Mouse (Mus musculus) adrenal gland, postnatal 10 days (tissue): ENCODE data around the gene Snai3. TPM values are rescaled to one million over a fixed set of nuclear protein-coding genes. Genes with fewer than 3 reads are reported as not detected.

Source experiments
- DNase-seq: peaks from one replicate; pipeline ENCODE4 v3.0.0; 2021; ENCODE audit warnings: mixed read lengths
- microRNA-seq: library from miRNA; unstranded; fragments of <30 nt; microRNA quantifications from one replicate; pipeline ENCODE4 v1.2.0, GENCODE M21; 2021
- total RNA-seq, 2 experiments: library from RNA; stranded (reverse); gene quantifications; 2 replicates each; pipeline ENCODE4 v1.2.3; 2021

The Snai3 gene
- total RNA-seq, 2 experiments from 2014 or later, result 0.27 to 1.5 TPM

GRCm38 (mm10) chr8:122430058-122430636 lies 30.4 kb downstream of the Snai3 start:
- no peak for DNase-seq

- no peak for DNase-seq
These were observed 32.4 kb downstream of the Snai3 start for GRCm38 (mm10) chr8:122428163-122428562.

GRCm38 (mm10) chr8:122427607-122428006 lies 32.9 kb downstream of the Snai3 start:
- DNase-seq, result no peak

- DNase-seq, result no peak
These were observed 34.4 kb downstream of the Snai3 start for GRCm38 (mm10) chr8:122426145-122426544.

GRCm38 (mm10) chr8:122423659-122424058 lies 36.9 kb downstream of the Snai3 start:
- DNase-seq, result no peak

- DNase-seq, result no peak
These were observed 37.3 kb downstream of the Snai3 start for GRCm38 (mm10) chr8:122423217-122423616.

- peak; percentile 26 for DNase-seq
These were observed 39.0 kb downstream of the Snai3 start, which contains the start of gene Il17c for GRCm38 (mm10) chr8:122421376-122422070. Gene Il17c (plus strand): TSS chr8:122422020.

GRCm38 (mm10) chr8:122419881-122420555 lies 40.5 kb downstream of the Snai3 start:
- no peak for DNase-seq

- DNase-seq, result no peak
These were observed 45.0 kb downstream of the Snai3 start for GRCm38 (mm10) chr8:122415554-122415953.

GRCm38 (mm10) chr8:122414311-122414710 lies 46.2 kb downstream of the Snai3 start:
- no peak for DNase-seq

- DNase-seq, result no peak
These were observed 52.9 kb downstream of the Snai3 start for GRCm38 (mm10) chr8:122407678-122408077.

GRCm38 (mm10) chr8:122405146-122405805 lies 55.3 kb downstream of the Snai3 start:
- DNase-seq, result no peak

Small RNA genes lying within 50 kb of the gene (microRNA-seq; reads per million reads assigned to microRNA genes)
- gene Gm24366, result not detected

Other genes with a start within 250 kb of the Snai3 start
- 10 to 100 TPM; 27.2 to 29.0 TPM for gene Zfpm1, start 178.6 kb downstream of the Snai3 start, total RNA-seq
- gene Trhr2, start 100.0 kb downstream of the Snai3 start, total RNA-seq, result not detected
- gene Zc3h18, start 84.1 kb downstream of the Snai3 start, total RNA-seq, result 10 to 100 TPM; 36.2 to 37.7 TPM
- gene Il17c, start 38.7 kb downstream of the Snai3 start, total RNA-seq, result not detected
- gene Cyba, start 27.8 kb downstream of the Snai3 start, total RNA-seq, result 10 to 100 TPM; 38.6 to 40.1 TPM
- gene Mvd, start 17.3 kb downstream of the Snai3 start, total RNA-seq, result 1 to 10 TPM; 7.4 to 8.0 TPM
- 10 to 100 TPM; 40.4 to 42.0 TPM for gene Rnf166, start 15.3 kb upstream of the Snai3 start, total RNA-seq
- gene Ctu2, start 15.4 kb upstream of the Snai3 start, total RNA-seq, result 10 to 100 TPM; 21.2 to 21.4 TPM
- gene Piezo1, start 90.6 kb upstream of the Snai3 start, total RNA-seq, result 10 to 100 TPM; 31.5 to 41.5 TPM
- gene Cdt1, start 107.3 kb upstream of the Snai3 start, total RNA-seq, result 10 to 100 TPM; 17.2 to 20.7 TPM
- 10 to 100 TPM; 67.5 to 72.3 TPM for gene Aprt, start 116.2 kb upstream of the Snai3 start, total RNA-seq
- gene Galns, start 150.7 kb upstream of the Snai3 start, total RNA-seq, result 1 to 10 TPM; 8.0 to 8.3 TPM
- gene Trappc2l, start 150.9 kb upstream of the Snai3 start, total RNA-seq, result 10 to 100 TPM; 48.9 to 56.5 TPM
- not detected for gene Pabpn1l, start 162.0 kb upstream of the Snai3 start, total RNA-seq
- gene Cbfa2t3, start 238.4 kb upstream of the Snai3 start, total RNA-seq, result 10 to 100 TPM; 12.0 to 14.3 TPM